ENCODE assay signal across 8 mouse cellular contexts in genomic region chr12:100849421-100850138, GRCm38 (mm10). TPM values are rescaled to one million over a fixed set of nuclear protein-coding genes. Genes with fewer than 3 reads are reported as not detected.
DNase-seq lines count a peak whose midpoint lies in the region; ATAC-seq and TF ChIP-seq lines count a peak whose summit lies in the region.

No protein-coding gene starts in this region.

- no peaks in the 10 kb centered on the region for H3K27me3 ChIP-seq in stomach, embryonic 16.5 days (ENCODE audit: control insufficient read depth, insufficient read depth, low read length)

- H3K27ac ChIP-seq in stomach, embryonic 16.5 days (ENCODE audit: low read length) = no peak overlapping the region

- no peak for TF ChIP-seq POLR2A in brain, embryonic 14.5 days (IDR thresholded peaks at IDR 0.05; ENCODE audit: borderline replicate concordance, extremely low read depth, insufficient read depth, insufficient read length, poor library complexity, severe bottlenecking)

- no peak overlapping the region for H3K4me2 ChIP-seq in stomach, embryonic 16.5 days (ENCODE audit: low read depth, low read length)

- intact Hi-C loops in left cerebral cortex, postnatal 14 days (cut with DNase I) = loop anchor here (1.0 to 10.0 kb wide), 3 partner anchors 77 to 245 kb away; no protein-coding TSS in a partner anchor

- no peaks in the 10 kb centered on the region for H3K4me1 ChIP-seq in stomach, embryonic 16.5 days (ENCODE audit: control insufficient read depth, insufficient read depth, low read length)

- no peaks in the 10 kb centered on the region for H3K9me3 ChIP-seq in stomach, embryonic 16.5 days (replicated peaks; ENCODE audit: control insufficient read depth, low read length)

- peak; percentile 75; the same call in 1 of the 2 replicates for TF ChIP-seq CTCF in brain, embryonic 14.5 days (IDR thresholded peaks at IDR 0.05; ENCODE audit: borderline replicate concordance, extremely low read depth, insufficient read depth, insufficient read length)

- no peak overlapping the region for H3K9ac ChIP-seq in stomach, embryonic 16.5 days (ENCODE audit: low read length)

- no peak overlapping the region for H3K4me3 ChIP-seq in stomach, embryonic 16.5 days (replicated peaks; ENCODE audit: low read length)

- 76% methylated on average over 7 of the region's 7 CpGs for WGBS in stomach, embryonic 16.5 days

- ATAC-seq in erythroid progenitor cell, adult 5-6 weeks (replicated peaks; ENCODE audit: low FRiP score, poor library complexity, severe bottlenecking) = peak; percentile 86
- ATAC-seq in megakaryocyte-erythroid progenitor cell, adult 5-6 weeks (replicated peaks; ENCODE audit: low FRiP score, low TSS enrichment, poor library complexity, severe bottlenecking) = peak; percentile 85
- peak; percentile 82 for ATAC-seq in stomach, embryonic 16.5 days (ENCODE audit: insufficient read depth, low FRiP score)

- DNase-seq in layer of hippocampus, adult 11-12 months (ENCODE audit: low spot score) = peak; percentile 70
- no peak for DNase-seq in layer of hippocampus, postnatal 36 days
- DNase-seq in brain, embryonic 14.5 days (ENCODE audit: low read depth) = peak; percentile 70
- DNase-seq in hindlimb bud, embryonic 11.5 days (ENCODE audit: extremely low spot score, low read depth, low spot score) = peak; percentile 26
- DNase-seq in left cerebral cortex, postnatal 14 days (ENCODE audit: low spot score in 2 of 2) = peak; percentile 55 to 60

- no peaks in the 10 kb centered on the region for H3K36me3 ChIP-seq in stomach, embryonic 16.5 days (ENCODE audit: control insufficient read depth, insufficient read depth, low read length)

RNA-seq across cellular contexts. Expression of gene Gpr68, which starts 58.4 kb away (rescaled TPM):
- 10 to 100 TPM; 22.7 to 24.7 TPM for total RNA-seq in layer of hippocampus, postnatal 36 days (2021)
- 1.8 and 3.4 TPM in 2 replicates for polyA plus RNA-seq in brain, embryonic 14.5 days (2012; rRNA removed)
- total RNA-seq in erythroid progenitor cell, adult 5-6 weeks (2015; ENCODE audit: low replicate concordance) = 0.42 and 1.4 TPM in 2 replicates
- 0.26 TPM in 1 of 2 replicates, not detected in the other for total RNA-seq in erythroid progenitor cell, adult 5-6 weeks (2017; ENCODE audit: low replicate concordance)
- 1 to 10 TPM; 6.1 to 8.3 TPM for total RNA-seq in left cerebral cortex, postnatal 14 days (2021)
- total RNA-seq in megakaryocyte-erythroid progenitor cell, adult 5-6 weeks (2014; fragmentation: Nextera tagmentation) = 0.83 and 1.5 TPM in 2 replicates
- 0.42 and 0.50 TPM in 2 replicates for total RNA-seq in megakaryocyte-erythroid progenitor cell, adult 5-6 weeks (2017)
- polyA plus RNA-seq in stomach, embryonic 16.5 days (2015; fragmentation: Nextera tagmentation; extraction: Ambion mirVana) = 0.85 and 0.97 TPM in 2 replicates

Comparison
In these comparisons a context has a peak if more than half of its experiments do, and no peak if none do; other contexts are left out.
1. DNase-seq: peak in layer of hippocampus, adult 11-12 months (single experiment), brain, embryonic 14.5 days (single experiment), hindlimb bud, embryonic 11.5 days (single experiment) and left cerebral cortex, postnatal 14 days (2 of 2); none in layer of hippocampus, postnatal 36 days (0 of 2).
2. Peak in every context shown above with its lines, with median percentiles within 50 percentile points of each other: ATAC-seq.